Mouse (Mus musculus) neural tube, embryonic 11.5 days (tissue): ENCODE results near the gene Irgm2. TPM values are rescaled to one million over a fixed set of nuclear protein-coding genes. Genes with fewer than 3 reads are reported as not detected.

Experiments used
- ATAC-seq: fragments of 200-750 bp; cut with Nextera tagmentation; 2 replicates; pipeline ENCODE4 v1.8.0; 2017; ENCODE audit warnings: moderate number of reproducible peaks, mild to moderate bottlenecking, moderate TSS enrichment, moderate library complexity; ENCODE audit not compliant: insufficient read depth, low FRiP score, low TSS enrichment
- DNase-seq: peaks from one replicate; pipeline ENCODE4 v3.0.0-alpha.2; 2015; ENCODE audit warnings: low spot score
- H3K27ac ChIP-seq: fragments of 300-500 bp; sonication (generic); 2 replicates; pipeline ENCODE4 v1.5.1; 2014; ENCODE audit warnings: low read depth, mild to moderate bottlenecking, low read length
- H3K27me3 ChIP-seq: fragments of 300-500 bp; sonication (generic); 2 replicates; pipeline ENCODE4 v1.6.1; 2014; ENCODE audit warnings: mild to moderate bottlenecking, low read length, mixed read lengths; ENCODE audit not compliant: control insufficient read depth, insufficient read depth
- H3K36me3 ChIP-seq: fragments of 300-500 bp; sonication (generic); 2 replicates; pipeline ENCODE4 v1.6.1; 2014; ENCODE audit warnings: mild to moderate bottlenecking, low read length, moderate library complexity, mixed read lengths; ENCODE audit not compliant: control insufficient read depth, insufficient read depth
- H3K4me1 ChIP-seq: fragments of 300-500 bp; sonication (generic); 2 replicates; pipeline ENCODE4 v1.6.1; 2014; ENCODE audit warnings: low read length, mixed read lengths; ENCODE audit not compliant: control insufficient read depth, insufficient read depth
- H3K4me2 ChIP-seq: fragments of 300-500 bp; sonication (generic); 2 replicates; pipeline ENCODE4 v1.6.1; 2014; ENCODE audit warnings: low read depth, mild to moderate bottlenecking, moderate library complexity
- H3K4me3 ChIP-seq: fragments of 300-500 bp; sonication (generic); 2 replicates; pipeline ENCODE4 v1.5.1; 2014; ENCODE audit warnings: low read depth, low read length
- H3K9ac ChIP-seq: fragments of 300-500 bp; sonication (generic); 2 replicates; pipeline ENCODE4 v1.6.1; 2014; ENCODE audit warnings: mild to moderate bottlenecking, low read length
- H3K9me3 ChIP-seq: fragments of 300-500 bp; sonication (generic); 2 replicates; pipeline ENCODE4 v1.6.1; 2016; ENCODE audit warnings: low read length; ENCODE audit not compliant: control insufficient read depth
- WGBS: fragments of 180-500 bp; shearing (Covaris S2); extraction: QIAGEN DNeasy Blood & Tissue Kit; methylation state at CpG from one replicate; pipeline ENCODE4 v1.1.7; 2014; 5-methylcytosine and 5-hydroxymethylcytosine counted together
- polyA plus RNA-seq: library from polyadenylated mRNA; unstranded; fragments of >200 nt; fragmentation: Nextera tagmentation; extraction: Ambion mirVana; gene quantifications from 2 replicates; pipeline ENCODE4 v1.2.1, GENCODE M21; 2014

Gene Irgm2
- polyA plus RNA-seq, 1 experiment from 2014 or later = 0.72 TPM

- H3K27me3 ChIP-seq = no peaks in the 10 kb centered on the region
- H3K9ac ChIP-seq = no peak overlapping the region
- H3K9me3 ChIP-seq = no peaks in the 10 kb centered on the region
- DNase-seq (no peak), ATAC-seq (no peak)
- H3K4me2 ChIP-seq = no peak overlapping the region
- H3K27ac ChIP-seq = no peak overlapping the region
- WGBS = 91% methylated on average over 4 of the region's 4 CpGs
- H3K4me1 ChIP-seq = no peaks in the 10 kb centered on the region
- no peaks in the 10 kb centered on the region for H3K36me3 ChIP-seq
- H3K4me3 ChIP-seq = no peak overlapping the region
Observed at GRCm38 (mm10) chr11:58260156-58260555, 60.7 kb downstream of the Irgm2 start.

- Histone ChIP-seq H3K4me2 (no peak overlapping the region), H3K9me3 (no peaks in the 10 kb centered on the region), H3K27me3 (no peaks in the 10 kb centered on the region), H3K36me3 (no peaks in the 10 kb centered on the region), H3K27ac (no peak overlapping the region), H3K9ac (no peak overlapping the region), H3K4me1 (no peaks in the 10 kb centered on the region), H3K4me3 (no peak overlapping the region)
- no peak for ATAC-seq
- DNase-seq = no peak
- 87% methylated on average over 4 of the region's 4 CpGs for WGBS
Observed at GRCm38 (mm10) chr11:58261826-58262225, 62.4 kb downstream of the Irgm2 start.

- no peak overlapping the region for H3K27ac ChIP-seq
- DNase-seq = no peak
Observed at GRCm38 (mm10) chr11:58262336-58262735, 62.9 kb downstream of the Irgm2 start.

GRCm38 (mm10) chr11:58263516-58263915 is 64.1 kb downstream of the Irgm2 start:
- Histone ChIP-seq H3K27ac (no peak overlapping the region), H3K4me3 (no peak overlapping the region), H3K9ac (no peak overlapping the region), H3K36me3 (no peaks in the 10 kb centered on the region), H3K27me3 (no peaks in the 10 kb centered on the region), H3K4me2 (no peak overlapping the region), H3K4me1 (no peaks in the 10 kb centered on the region), H3K9me3 (no peaks in the 10 kb centered on the region)
- no peak for DNase-seq
- no peak for ATAC-seq
- WGBS = 62% methylated on average over 2 of the region's 2 CpGs

More at GRCm38 (mm10) chr11:58262336-58262735, 62.9 kb downstream of the Irgm2 start:
- Histone ChIP-seq H3K4me3 (no peak overlapping the region), H3K4me2 (no peak overlapping the region), H3K9me3 (no peaks in the 10 kb centered on the region), H3K9ac (no peak overlapping the region), H3K27me3 (no peaks in the 10 kb centered on the region), H3K4me1 (no peaks in the 10 kb centered on the region), H3K36me3 (no peaks in the 10 kb centered on the region)
- 90% methylated on average over 3 of the region's 3 CpGs for WGBS
- no peak for ATAC-seq

GRCm38 (mm10) chr11:58264546-58264945 is 65.1 kb downstream of the Irgm2 start:
- Histone ChIP-seq H3K27me3 (no peaks in the 10 kb centered on the region), H3K9me3 (no peaks in the 10 kb centered on the region), H3K4me2 (no peak overlapping the region), H3K4me3 (no peak overlapping the region), H3K27ac (no peak overlapping the region), H3K4me1 (no peaks in the 10 kb centered on the region), H3K9ac (no peak overlapping the region), H3K36me3 (no peaks in the 10 kb centered on the region)
- DNase-seq = no peak
- ATAC-seq = no peak
- 86% methylated on average over 9 of the region's 9 CpGs for WGBS

GRCm38 (mm10) chr11:58268285-58268684 is 68.9 kb downstream of the Irgm2 start:
- H3K4me2 ChIP-seq = no peak overlapping the region
- ATAC-seq (no peak), DNase-seq (no peak)
- no peaks in the 10 kb centered on the region for H3K27me3 ChIP-seq
- no peak overlapping the region for H3K27ac ChIP-seq
- 90% methylated on average over 3 of the region's 3 CpGs for WGBS
- H3K9ac ChIP-seq = no peak overlapping the region
- H3K36me3 ChIP-seq = no peaks in the 10 kb centered on the region
- no peak overlapping the region for H3K4me3 ChIP-seq
- H3K9me3 ChIP-seq = no peaks in the 10 kb centered on the region
- H3K4me1 ChIP-seq = no peaks in the 10 kb centered on the region

Other genes with a start within 250 kb of the Irgm2 start
- gene Larp1, start 190.6 kb upstream of the Irgm2 start, polyA plus RNA-seq = 19.8 and 22.7 TPM in 2 replicates
- not detected in 2 replicates for gene Gm12248, start 106.5 kb upstream of the Irgm2 start, polyA plus RNA-seq
- gene Cnot8, start 95.5 kb upstream of the Irgm2 start, polyA plus RNA-seq = 112 and 118 TPM in 2 replicates
- 26.4 and 27.6 TPM in 2 replicates for gene Gemin5, start 31.1 kb upstream of the Irgm2 start, polyA plus RNA-seq
- gene Mrpl22, start 28.0 kb upstream of the Irgm2 start, polyA plus RNA-seq = 123 and 138 TPM in 2 replicates
- gene Igtp, start 62 bp upstream of the Irgm2 start, polyA plus RNA-seq = 2.1 and 2.4 TPM in 2 replicates
- gene 4930438A08Rik, start 75.2 kb downstream of the Irgm2 start, polyA plus RNA-seq = not detected in 2 replicates
- 15.0 and 17.1 TPM in 2 replicates for gene Zfp692, start 107.5 kb downstream of the Irgm2 start, polyA plus RNA-seq
- 25.5 and 27.7 TPM in 2 replicates for gene Zfp672, start 130.7 kb downstream of the Irgm2 start, polyA plus RNA-seq
- gene Sh3bp5l, start 131.1 kb downstream of the Irgm2 start, polyA plus RNA-seq = 37.0 and 41.4 TPM in 2 replicates
- gene Lypd8, start 179.4 kb downstream of the Irgm2 start, polyA plus RNA-seq = not detected in 2 replicates
- gene 1810065E05Rik, start 221.5 kb downstream of the Irgm2 start, polyA plus RNA-seq = not detected in 2 replicates
- not detected in 2 replicates for gene Gm12253, start 232.9 kb downstream of the Irgm2 start, polyA plus RNA-seq